ENCODE assay signal across 23 mouse cellular contexts in genomic region chr7:101982735-101983134, GRCm38 (mm10). TPM values are rescaled to one million over a fixed set of nuclear protein-coding genes. Genes with fewer than 3 reads are reported as not detected.
DNase-seq lines count a peak whose midpoint lies in the region; ATAC-seq and TF ChIP-seq lines count a peak whose summit lies in the region.
"Had no signal": no experiment of that assay in that cellular context is flagged by ENCODE, and none has a peak within 500 bp of the region (broad histone marks: within the 10 kb centered on the region; RNA-seq: fewer than 3 reads in every experiment).

No protein-coding gene starts in this region.

- no peak for TF ChIP-seq POLR2A in liver, adult 2 months (IDR thresholded peaks at IDR 0.05; ENCODE audit: extremely low read depth, insufficient read depth, low read length)

- H3K4me3 ChIP-seq in hindbrain, embryonic 14.5 days (replicated peaks; ENCODE audit: low read length) = no peak overlapping the region
- no peak overlapping the region for H3K4me3 ChIP-seq in hindbrain, embryonic 16.5 days (ENCODE audit: low read length)
- no peak overlapping the region for H3K4me3 ChIP-seq in liver, adult 2 months (ENCODE audit: insufficient read depth, low read depth, low read length)
- no peak overlapping the region for H3K4me3 ChIP-seq in liver, embryonic 11.5 days (ENCODE audit: low read depth, low read length)
- no peak overlapping the region for H3K4me3 ChIP-seq in kidney, postnatal 0 days (replicated peaks; ENCODE audit: low read depth, low read length)
- H3K4me3 ChIP-seq in stomach, embryonic 15.5 days (replicated peaks) = no peak overlapping the region
- H3K4me3 ChIP-seq in midbrain, embryonic 11.5 days (ENCODE audit: low read depth, low read length) = no peak overlapping the region
- H3K4me3 ChIP-seq: heart, adult 2 months; hindbrain, embryonic 12.5 days; limb, embryonic 10.5 days; liver, embryonic 15.5 days; megakaryocyte, embryonic 14.5 days had no signal

- no peaks in the 10 kb centered on the region for H3K27me3 ChIP-seq in hindbrain, embryonic 14.5 days (ENCODE audit: control insufficient read depth, insufficient read depth, low read length)
- no peaks in the 10 kb centered on the region for H3K27me3 ChIP-seq in hindbrain, embryonic 16.5 days (replicated peaks; ENCODE audit: control insufficient read depth, insufficient read depth, low read length)
- H3K27me3 ChIP-seq in liver, adult 2 months (ENCODE audit: control insufficient read depth, insufficient read depth, low read length) = no peaks in the 10 kb centered on the region
- no peaks in the 10 kb centered on the region for H3K27me3 ChIP-seq in liver, embryonic 11.5 days (replicated peaks; ENCODE audit: control insufficient read depth, insufficient read depth, low read length)
- no peaks in the 10 kb centered on the region for H3K27me3 ChIP-seq in kidney, postnatal 0 days (ENCODE audit: insufficient read depth, low read length)
- H3K27me3 ChIP-seq in stomach, embryonic 15.5 days (replicated peaks) = no peaks in the 10 kb centered on the region
- H3K27me3 ChIP-seq in midbrain, embryonic 11.5 days (ENCODE audit: control insufficient read depth, insufficient read depth, low read length) = no peaks in the 10 kb centered on the region
- H3K27me3 ChIP-seq: hindbrain, embryonic 12.5 days; liver, embryonic 15.5 days; megakaryocyte, embryonic 14.5 days had no signal

- no peak for ATAC-seq in hindbrain, embryonic 14.5 days (ENCODE audit: low FRiP score)
- no peak; the same call in 1 of the 2 replicates for ATAC-seq in hindbrain, embryonic 16.5 days
- no peak for ATAC-seq in liver, embryonic 11.5 days (replicated peaks; ENCODE audit: low FRiP score)
- peak; percentile 75 for ATAC-seq in kidney, postnatal 0 days (replicated peaks; ENCODE audit: low FRiP score, low read depth)
- 0 out of 2 replicates have a peak, but pooled peaks have one; percentile 14 for ATAC-seq in stomach, embryonic 15.5 days (ENCODE audit: insufficient read depth, low FRiP score, low read depth)
- no peak for ATAC-seq in midbrain, embryonic 11.5 days (ENCODE audit: low FRiP score)
- ATAC-seq: forebrain, embryonic 14.5 days; midbrain, embryonic 16.5 days had no signal

- no peak overlapping the region for H3K9ac ChIP-seq in hindbrain, embryonic 14.5 days
- no peak overlapping the region for H3K9ac ChIP-seq in hindbrain, embryonic 16.5 days (ENCODE audit: low read depth, low read length)
- H3K9ac ChIP-seq in liver, adult 2 months (ENCODE audit: low read depth, low read length) = no peak overlapping the region
- no peak overlapping the region for H3K9ac ChIP-seq in liver, embryonic 11.5 days (ENCODE audit: low read depth, low read length)
- H3K9ac ChIP-seq in kidney, postnatal 0 days (ENCODE audit: low read depth, low read length) = no peak overlapping the region
- H3K9ac ChIP-seq in stomach, embryonic 15.5 days = no peak overlapping the region
- H3K9ac ChIP-seq in midbrain, embryonic 11.5 days (ENCODE audit: low read length) = no peak overlapping the region
- H3K9ac ChIP-seq: hindbrain, embryonic 12.5 days; liver, embryonic 15.5 days had no signal

- H3K4me2 ChIP-seq in hindbrain, embryonic 14.5 days (replicated peaks) = no peak overlapping the region
- no peak overlapping the region for H3K4me2 ChIP-seq in hindbrain, embryonic 16.5 days (ENCODE audit: low read length)
- no peak overlapping the region for H3K4me2 ChIP-seq in liver, embryonic 11.5 days
- H3K4me2 ChIP-seq in kidney, postnatal 0 days (ENCODE audit: low read length) = no peak overlapping the region
- no peak overlapping the region for H3K4me2 ChIP-seq in stomach, embryonic 15.5 days
- H3K4me2 ChIP-seq in midbrain, embryonic 11.5 days = no peak overlapping the region
- H3K4me2 ChIP-seq: hindbrain, embryonic 12.5 days; liver, embryonic 15.5 days had no signal

- DNase-seq in hindbrain, embryonic 14.5 days (ENCODE audit: low spot score) = peak; percentile 10
- DNase-seq in liver, adult 2 months (ENCODE audit: extremely low read depth, low read depth, low spot score) = peak; percentile 96
- DNase-seq in liver, embryonic 11.5 days (ENCODE audit: low spot score) = no peak
- DNase-seq in kidney, postnatal 0 days (ENCODE audit: low spot score) = no peak
- DNase-seq in midbrain, embryonic 11.5 days (ENCODE audit: low spot score, missing footprints) = no peak
- DNase-seq in adrenal gland, postnatal 25 days = no peak
- DNase-seq: B cell, adult 2 months; cerebellum, adult 18-20 months; cerebellum, postnatal 25 days; embryo, embryonic 11 days; gastrocnemius, postnatal 14 days; heart, adult 2 months; layer of hippocampus, adult 9-11 months; lung, postnatal 10 days; thymus, postnatal 14 days had no signal

- no peaks in the 10 kb centered on the region for H3K9me3 ChIP-seq in hindbrain, embryonic 14.5 days (ENCODE audit: control insufficient read depth, low read length)
- H3K9me3 ChIP-seq in hindbrain, embryonic 16.5 days (ENCODE audit: control insufficient read depth, low read length) = no peaks in the 10 kb centered on the region
- no peaks in the 10 kb centered on the region for H3K9me3 ChIP-seq in liver, embryonic 11.5 days (ENCODE audit: control insufficient read depth, low read length)
- H3K9me3 ChIP-seq in kidney, postnatal 0 days (replicated peaks; ENCODE audit: low read length) = no peaks in the 10 kb centered on the region
- H3K9me3 ChIP-seq in stomach, embryonic 15.5 days = no peaks in the 10 kb centered on the region
- H3K9me3 ChIP-seq in midbrain, embryonic 11.5 days (ENCODE audit: control insufficient read depth, low read length) = no peaks in the 10 kb centered on the region
- H3K9me3 ChIP-seq: hindbrain, embryonic 12.5 days; limb, embryonic 10.5 days; liver, embryonic 15.5 days; megakaryocyte, embryonic 14.5 days had no signal

- H3K4me1 ChIP-seq in hindbrain, embryonic 14.5 days (replicated peaks; ENCODE audit: control insufficient read depth, insufficient read depth, low read length) = no peaks in the 10 kb centered on the region
- H3K4me1 ChIP-seq in hindbrain, embryonic 16.5 days (ENCODE audit: control insufficient read depth, insufficient read depth, low read depth, low read length) = no peaks in the 10 kb centered on the region
- peaks cover 16% of the 10 kb centered on the region for H3K4me1 ChIP-seq in liver, adult 2 months (ENCODE audit: control insufficient read depth, insufficient read depth, low read length)
- no peaks in the 10 kb centered on the region for H3K4me1 ChIP-seq in liver, embryonic 11.5 days (replicated peaks; ENCODE audit: control insufficient read depth, insufficient read depth, low read length)
- H3K4me1 ChIP-seq in kidney, postnatal 0 days (replicated peaks; ENCODE audit: insufficient read depth, low read length) = no peaks in the 10 kb centered on the region
- no peaks in the 10 kb centered on the region for H3K4me1 ChIP-seq in stomach, embryonic 15.5 days
- H3K4me1 ChIP-seq in midbrain, embryonic 11.5 days (ENCODE audit: control insufficient read depth, insufficient read depth, low read length) = no peaks in the 10 kb centered on the region
- H3K4me1 ChIP-seq: hindbrain, embryonic 12.5 days; limb, embryonic 10.5 days had no signal

- no peak for TF ChIP-seq CTCF in liver, adult 2 months (IDR thresholded peaks at IDR 0.05; ENCODE audit: low read depth, low read length)
- no peak for TF ChIP-seq CTCF in kidney, postnatal 0 days (IDR thresholded peaks at IDR 0.05; ENCODE audit: low read depth)

- 88% methylated on average over 1 of the region's 1 CpGs for WGBS in hindbrain, embryonic 14.5 days
- 94% methylated on average over 1 of the region's 1 CpGs for WGBS in hindbrain, embryonic 16.5 days
- WGBS in liver, adult 2 months = 13% methylated on average over 1 of the region's 1 CpGs
- 80% methylated on average over 1 of the region's 1 CpGs for WGBS in liver, embryonic 11.5 days
- 74% methylated on average over 1 of the region's 1 CpGs for WGBS in kidney, postnatal 0 days
- WGBS in stomach, embryonic 15.5 days = 82% methylated on average over 1 of the region's 1 CpGs
- 80% methylated on average over 1 of the region's 1 CpGs for WGBS in midbrain, embryonic 11.5 days

- no peak overlapping the region for H3K27ac ChIP-seq in hindbrain, embryonic 14.5 days
- H3K27ac ChIP-seq in hindbrain, embryonic 16.5 days (ENCODE audit: low read depth, low read length) = no peak overlapping the region
- peak overlapping the region; percentile 21 for H3K27ac ChIP-seq in liver, adult 2 months (replicated peaks; ENCODE audit: insufficient read depth, low read depth, low read length)
- no peak overlapping the region for H3K27ac ChIP-seq in liver, embryonic 11.5 days (ENCODE audit: low read depth, low read length)
- no peak overlapping the region for H3K27ac ChIP-seq in kidney, postnatal 0 days
- H3K27ac ChIP-seq in stomach, embryonic 15.5 days = no peak overlapping the region
- H3K27ac ChIP-seq in midbrain, embryonic 11.5 days (ENCODE audit: low read depth, low read length) = no peak overlapping the region
- H3K27ac ChIP-seq: heart, adult 2 months; hindbrain, embryonic 12.5 days; limb, embryonic 10.5 days; liver, embryonic 15.5 days had no signal

- peaks cover 48% of the 10 kb centered on the region for H3K36me3 ChIP-seq in hindbrain, embryonic 14.5 days (replicated peaks; ENCODE audit: control insufficient read depth, insufficient read depth)
- H3K36me3 ChIP-seq in hindbrain, embryonic 16.5 days (ENCODE audit: control insufficient read depth, insufficient read depth, low read length) = no peaks in the 10 kb centered on the region
- peaks cover 5% of the 10 kb centered on the region for H3K36me3 ChIP-seq in liver, adult 2 months (ENCODE audit: control insufficient read depth, insufficient read depth, low read length)
- peaks cover 12% of the 10 kb centered on the region; the same call in 1 of the 2 replicates for H3K36me3 ChIP-seq in liver, embryonic 11.5 days (ENCODE audit: control insufficient read depth, insufficient read depth, low read length)
- H3K36me3 ChIP-seq in kidney, postnatal 0 days (ENCODE audit: insufficient read depth, low read length) = peaks cover 22% of the 10 kb centered on the region
- peaks cover 7% of the 10 kb centered on the region; the same call in 1 of the 2 replicates for H3K36me3 ChIP-seq in stomach, embryonic 15.5 days
- no peaks in the 10 kb centered on the region; the same call in 1 of the 2 replicates for H3K36me3 ChIP-seq in midbrain, embryonic 11.5 days (ENCODE audit: control insufficient read depth, insufficient read depth, low read length)

- peaks cover 13% of the 10 kb centered on the region; the same call in 1 of the 2 replicates for H3K79me2 ChIP-seq in liver, adult 2 months (ENCODE audit: control insufficient read depth, insufficient read depth, low read length)

RNA-seq across cellular contexts. Expression of gene Il18bp, which starts 35.8 kb away (rescaled TPM):
- 3.0 and 3.5 TPM in 2 replicates for polyA plus RNA-seq in hindbrain, embryonic 14.5 days (2014; fragmentation: Nextera tagmentation; extraction: Ambion mirVana)
- polyA plus RNA-seq in hindbrain, embryonic 16.5 days (2015; fragmentation: Nextera tagmentation; extraction: Ambion mirVana) = 4.1 and 4.7 TPM in 2 replicates
- total RNA-seq in liver, adult 2 months (2014; rRNA removed) = 15.7 TPM in 2 replicates
- 14.2 and 26.4 TPM in 2 replicates for polyA plus RNA-seq in liver, adult 2 months (2012; rRNA removed)
- 2.4 and 3.9 TPM in 2 replicates for polyA plus RNA-seq in liver, embryonic 11.5 days (2014; fragmentation: Nextera tagmentation; extraction: Ambion mirVana)
- 2.0 and 2.1 TPM in 2 replicates for polyA plus RNA-seq in kidney, postnatal 0 days (2015; fragmentation: Nextera tagmentation; extraction: Ambion mirVana)
- polyA plus RNA-seq in stomach, embryonic 15.5 days (2015; fragmentation: Nextera tagmentation; extraction: Ambion mirVana) = 2.3 and 3.1 TPM in 2 replicates
- 2.3 and 3.4 TPM in 2 replicates for polyA plus RNA-seq in midbrain, embryonic 11.5 days (2014; fragmentation: Nextera tagmentation; extraction: Ambion mirVana)
- 7.4 and 8.9 TPM in 2 replicates for total RNA-seq in adrenal gland, postnatal 25 days (2021)

RNA-seq across cellular contexts. Expression of gene Numa1, which starts 48.8 kb away (rescaled TPM):
- polyA plus RNA-seq in hindbrain, embryonic 14.5 days (2014; fragmentation: Nextera tagmentation; extraction: Ambion mirVana) = 50.0 and 50.8 TPM in 2 replicates
- 32.7 and 38.9 TPM in 2 replicates for polyA plus RNA-seq in hindbrain, embryonic 16.5 days (2015; fragmentation: Nextera tagmentation; extraction: Ambion mirVana)
- total RNA-seq in liver, adult 2 months (2014; rRNA removed) = 31.8 and 34.8 TPM in 2 replicates
- polyA plus RNA-seq in liver, adult 2 months (2012; rRNA removed) = 22.2 and 26.7 TPM in 2 replicates
- 66.2 and 66.3 TPM in 2 replicates for polyA plus RNA-seq in liver, embryonic 11.5 days (2014; fragmentation: Nextera tagmentation; extraction: Ambion mirVana)
- 41.7 and 45.9 TPM in 2 replicates for polyA plus RNA-seq in kidney, postnatal 0 days (2015; fragmentation: Nextera tagmentation; extraction: Ambion mirVana)
- 56.5 and 72.2 TPM in 2 replicates for polyA plus RNA-seq in stomach, embryonic 15.5 days (2015; fragmentation: Nextera tagmentation; extraction: Ambion mirVana)
- polyA plus RNA-seq in midbrain, embryonic 11.5 days (2014; fragmentation: Nextera tagmentation; extraction: Ambion mirVana) = 91.7 and 94.9 TPM in 2 replicates
- total RNA-seq in adrenal gland, postnatal 25 days (2021) = 168 and 210 TPM in 2 replicates

RNA-seq across cellular contexts. Expression of gene Lrrc51, which starts 49.0 kb away (rescaled TPM):
- polyA plus RNA-seq in hindbrain, embryonic 14.5 days (2014; fragmentation: Nextera tagmentation; extraction: Ambion mirVana) = 12.5 and 15.2 TPM in 2 replicates
- 11.6 and 15.0 TPM in 2 replicates for polyA plus RNA-seq in hindbrain, embryonic 16.5 days (2015; fragmentation: Nextera tagmentation; extraction: Ambion mirVana)
- total RNA-seq in liver, adult 2 months (2014; rRNA removed) = 3.1 and 3.3 TPM in 2 replicates
- 5.2 and 5.3 TPM in 2 replicates for polyA plus RNA-seq in liver, adult 2 months (2012; rRNA removed)
- polyA plus RNA-seq in liver, embryonic 11.5 days (2014; fragmentation: Nextera tagmentation; extraction: Ambion mirVana) = 5.5 and 6.4 TPM in 2 replicates
- 9.6 and 11.4 TPM in 2 replicates for polyA plus RNA-seq in kidney, postnatal 0 days (2015; fragmentation: Nextera tagmentation; extraction: Ambion mirVana)
- 8.3 and 9.3 TPM in 2 replicates for polyA plus RNA-seq in stomach, embryonic 15.5 days (2015; fragmentation: Nextera tagmentation; extraction: Ambion mirVana)
- 8.3 and 10.2 TPM in 2 replicates for polyA plus RNA-seq in midbrain, embryonic 11.5 days (2014; fragmentation: Nextera tagmentation; extraction: Ambion mirVana)
- total RNA-seq in adrenal gland, postnatal 25 days (2021) = 13.3 and 17.2 TPM in 2 replicates

Comparison
In these comparisons a context has a peak if more than half of its experiments do, and no peak if none do; other contexts are left out.
1. DNase-seq: peak in hindbrain, embryonic 14.5 days (single experiment) and liver, adult 2 months (single experiment); none in liver, embryonic 11.5 days (single experiment), kidney, postnatal 0 days (single experiment), midbrain, embryonic 11.5 days (single experiment) and adrenal gland, postnatal 25 days (single experiment).
2. ATAC-seq: peak in kidney, postnatal 0 days (single experiment) and stomach, embryonic 15.5 days (single experiment); none in hindbrain, embryonic 14.5 days (single experiment), hindbrain, embryonic 16.5 days (single experiment), liver, embryonic 11.5 days (single experiment) and midbrain, embryonic 11.5 days (single experiment).